Mouse (Mus musculus) lung, postnatal 14 days (tissue): ENCODE results near the gene Dnaja2.

Experiments
- DNase-seq: peaks from one replicate; pipeline ENCODE4 v3.0.0; 2021

Dnaja2 gene

DNA sequence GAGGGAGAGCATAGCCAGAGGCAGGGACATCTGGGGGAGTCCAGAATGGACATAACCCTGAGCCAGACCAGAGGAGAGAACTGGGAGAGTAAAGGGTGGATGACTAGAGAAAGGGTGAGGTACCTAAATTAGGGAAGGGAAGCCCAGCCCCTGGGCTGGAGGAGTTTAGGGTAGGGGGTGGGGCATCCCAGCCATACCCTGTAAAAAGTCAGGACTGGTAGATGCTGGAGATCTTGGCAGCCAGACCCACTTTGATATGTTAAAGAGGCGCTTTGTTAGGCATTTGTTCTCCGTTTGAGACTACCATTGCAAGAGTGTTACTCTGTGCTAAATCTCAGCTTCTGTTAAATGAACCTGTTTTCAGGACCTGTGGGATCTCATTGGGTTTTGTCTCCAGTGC is 56.6 kb downstream of the Dnaja2 start:
- DNase-seq, result no peak

DNA sequence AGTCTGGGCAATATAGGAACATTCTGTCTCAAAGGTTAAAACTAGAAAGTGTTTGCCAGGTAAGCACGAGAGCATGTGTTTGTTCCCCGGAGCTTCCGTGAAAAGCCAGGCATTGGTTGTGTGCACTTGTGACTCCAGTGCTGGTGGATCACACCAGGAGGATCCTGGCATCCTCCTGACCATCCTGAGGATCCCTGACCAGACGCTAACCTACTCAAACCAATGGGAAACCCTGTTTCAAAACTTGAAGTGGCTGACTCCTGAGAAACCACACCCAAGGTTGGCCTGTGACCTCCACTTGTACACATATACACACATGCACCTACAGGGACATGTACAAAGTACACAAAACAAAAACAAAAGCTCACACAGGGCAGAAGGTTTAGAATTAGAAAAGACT is 58.4 kb downstream of the Dnaja2 start:
- no peak for DNase-seq

DNA sequence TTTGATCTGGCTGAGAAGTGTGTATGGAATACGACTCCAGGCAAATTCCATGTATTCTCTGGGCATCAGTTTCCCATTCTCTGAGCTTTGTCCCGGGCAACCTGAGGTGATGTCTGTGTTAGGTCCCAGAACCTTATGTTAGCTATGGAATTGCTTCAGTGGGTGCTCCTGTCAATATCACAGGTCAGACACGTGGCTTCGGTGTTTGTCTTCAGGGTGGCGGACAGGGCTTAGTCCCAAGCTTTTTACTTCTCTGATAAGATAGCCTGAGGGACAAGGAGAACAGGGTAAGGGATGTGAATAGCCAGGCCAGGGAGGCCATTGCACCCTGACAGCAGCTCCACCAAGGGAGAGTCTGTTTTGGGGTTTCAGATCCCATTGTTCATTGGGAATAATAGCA is 59.0 kb downstream of the Dnaja2 start:
- no peak for DNase-seq

DNA sequence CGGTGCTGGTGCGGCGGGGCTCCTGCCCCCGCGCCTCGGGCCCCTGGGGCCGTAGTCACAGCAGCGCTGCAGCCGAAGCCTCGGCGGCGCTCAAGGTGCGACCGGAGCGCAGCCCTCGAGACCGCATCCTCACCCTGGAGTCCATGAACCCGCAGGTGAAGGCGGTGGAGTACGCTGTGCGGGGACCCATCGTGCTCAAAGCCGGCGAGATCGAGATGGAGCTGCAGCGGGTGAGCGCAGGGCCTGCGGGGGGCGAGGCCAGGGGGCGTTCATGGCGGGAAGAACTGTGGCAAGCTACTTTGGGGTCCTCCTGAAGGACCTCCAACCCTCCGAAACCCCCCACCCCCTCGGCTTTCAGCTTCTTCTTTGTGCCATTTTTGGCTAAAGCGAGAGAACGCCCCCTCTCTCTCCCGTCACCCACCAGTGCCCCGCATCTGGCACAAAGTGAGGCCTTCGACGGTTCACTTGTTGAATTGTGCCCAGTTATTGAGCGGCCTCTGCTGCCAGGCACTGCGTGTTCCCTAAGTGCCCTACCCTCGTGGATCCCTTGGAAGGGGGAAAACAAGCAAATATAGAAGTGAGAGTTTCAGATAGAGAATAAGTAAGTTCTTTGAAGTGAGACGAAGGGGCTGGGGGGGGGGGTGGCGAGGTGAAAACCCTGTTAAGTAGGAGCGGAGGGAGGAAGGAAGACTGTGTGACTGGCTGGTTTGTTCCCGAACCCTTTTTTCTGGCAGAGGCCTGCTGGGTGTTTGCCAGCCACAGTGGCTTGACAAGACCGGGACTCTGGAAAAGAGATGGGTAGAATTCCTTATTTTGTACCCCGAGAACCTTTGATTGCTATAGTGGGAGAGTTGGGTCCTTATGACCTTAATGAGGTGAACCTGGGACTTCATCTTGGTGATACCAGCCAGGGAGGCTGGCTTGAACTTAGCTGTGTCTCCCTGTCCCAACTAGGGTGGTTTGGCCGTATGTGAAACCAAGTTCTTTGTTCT is 61.9 kb downstream of the Dnaja2 start:
- DNase-seq, result no peak

DNA sequence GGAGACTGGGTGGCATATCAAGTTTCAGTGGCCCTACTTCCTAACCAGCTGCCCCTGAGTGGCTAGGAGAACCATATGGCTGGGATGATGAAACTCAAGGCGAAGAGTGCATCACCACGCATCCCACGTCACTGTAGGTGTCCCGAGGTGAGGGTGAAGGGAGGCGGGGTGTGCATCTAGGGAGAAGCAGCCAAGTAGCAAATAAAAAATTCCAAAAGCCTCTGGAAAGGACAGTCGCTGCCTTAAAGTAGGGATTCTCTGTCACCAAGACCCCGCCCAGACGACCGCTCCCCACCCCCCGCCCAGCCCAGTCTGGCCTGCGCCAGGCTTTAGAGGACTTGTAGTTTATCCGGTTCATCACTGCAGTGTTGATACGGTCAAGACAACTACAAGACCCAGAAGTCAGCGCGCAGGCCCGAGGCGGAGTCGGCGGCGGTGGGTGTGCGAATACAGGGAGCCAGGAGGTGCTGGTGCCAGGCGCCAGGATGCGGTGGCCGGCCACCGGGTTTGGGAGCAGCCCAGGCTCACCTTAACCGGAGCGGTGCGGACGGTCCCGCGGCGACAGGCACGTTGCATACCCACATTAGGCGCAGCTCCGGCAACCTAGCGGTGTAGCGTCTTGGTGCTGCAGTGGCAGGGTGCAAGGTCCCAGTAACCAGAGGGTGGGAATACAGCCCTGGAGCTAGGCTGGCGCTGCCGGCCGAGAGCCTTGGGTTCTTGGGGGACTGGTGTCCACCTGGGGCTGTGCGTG is 62.8 kb downstream of the Dnaja2 start, which contains the start of gene Gpt2:
Gpt2 (plus strand) TSS at position 452 of the 751 bp plus-strand sequence.
- peak; percentile 90 for DNase-seq

DNA sequence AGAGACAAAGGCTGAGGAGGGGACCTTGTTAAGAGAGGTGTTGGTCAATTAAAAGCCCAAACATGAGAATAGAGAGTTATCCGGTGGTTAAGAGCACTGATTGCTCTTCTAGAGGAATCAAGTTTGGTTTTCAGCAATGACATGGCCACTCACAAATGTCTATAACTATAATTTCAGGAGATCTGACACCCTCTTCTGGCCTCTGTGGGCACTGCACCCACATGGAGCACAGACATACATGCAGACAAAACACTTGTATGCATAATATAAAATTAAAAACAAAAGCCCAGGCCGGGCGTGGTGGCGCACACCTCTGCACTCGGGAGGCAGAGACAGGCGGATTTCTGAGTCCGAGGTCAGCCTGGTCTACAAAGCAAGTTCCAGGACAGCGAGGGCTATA is 65.6 kb downstream of the Dnaja2 start:
- DNase-seq, result no peak

DNA sequence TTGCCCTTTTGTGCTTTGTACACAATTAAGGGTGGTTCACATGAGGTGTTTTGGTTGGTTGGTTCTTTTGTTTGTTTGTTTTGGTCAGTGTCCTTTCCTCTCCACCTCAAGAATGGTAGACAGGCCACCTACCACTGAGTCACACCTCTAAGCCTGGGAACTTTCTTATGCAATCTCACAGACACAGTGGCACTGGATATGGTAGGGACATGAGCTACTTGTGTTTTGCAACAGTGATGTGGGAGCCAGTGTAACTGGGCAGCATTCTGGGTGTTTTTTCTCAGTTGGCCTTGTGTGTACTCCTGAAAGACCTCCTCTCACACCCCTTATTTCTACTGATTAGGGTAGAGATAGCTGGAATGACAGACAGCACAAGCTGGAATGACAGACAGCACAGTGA is 66.5 kb downstream of the Dnaja2 start:
- no peak for DNase-seq

DNA sequence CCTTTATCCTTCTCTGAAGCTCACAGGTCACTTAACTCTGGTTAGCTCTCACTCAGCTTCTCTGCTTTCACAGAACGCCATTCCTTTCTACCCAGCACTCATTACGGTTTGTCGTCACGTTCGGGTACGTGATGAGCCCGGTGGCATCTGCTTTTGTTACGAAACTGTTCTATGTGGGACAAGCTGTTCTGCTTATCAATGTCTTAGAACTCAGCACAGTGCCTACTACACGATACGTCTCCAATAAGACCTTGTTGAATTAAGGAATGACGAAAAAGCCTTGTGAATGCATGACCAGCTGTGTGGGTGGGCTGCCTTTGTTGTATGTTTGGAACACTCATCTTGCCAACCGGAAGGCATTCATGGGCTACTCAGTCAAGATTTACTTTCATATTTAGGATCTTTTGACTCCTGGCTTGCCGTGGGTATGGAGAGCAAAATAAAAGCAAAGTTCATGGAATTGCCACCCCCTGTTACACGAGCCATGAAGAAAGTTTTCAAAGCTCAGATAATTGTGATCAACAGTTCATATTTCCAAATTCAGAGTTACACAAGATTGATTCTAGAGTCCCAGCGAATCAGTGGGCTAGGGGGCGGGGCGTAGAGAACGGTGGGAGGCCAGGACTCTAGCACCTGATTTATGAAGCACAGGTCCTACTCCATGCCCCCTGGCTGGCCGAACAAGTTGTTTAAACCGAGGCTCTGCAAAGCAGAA is 67.1 kb downstream of the Dnaja2 start:
- no peak for DNase-seq
